Mouse (Mus musculus) T-helper 17 cell (primary cell): ENCODE data around the gene Adad1.

Experiments used
- in situ Hi-C, 2 experiments: fragments of 300-600 bp; cut with MboI, MseI; formaldehyde crosslinking; loops; 1 replicate in 1 of 2; 2 replicates in 1 of 2; pipeline ENCODE4 v1.15.1; 2025; ENCODE audit warnings: high pct_unique_total_duplicates in 2 of 2

The Adad1 gene

GRCm38 (mm10) chr3:37161096-37161495 is 97.8 kb downstream of the Adad1 start:
- in situ Hi-C loops: no loop called here

DNA sequence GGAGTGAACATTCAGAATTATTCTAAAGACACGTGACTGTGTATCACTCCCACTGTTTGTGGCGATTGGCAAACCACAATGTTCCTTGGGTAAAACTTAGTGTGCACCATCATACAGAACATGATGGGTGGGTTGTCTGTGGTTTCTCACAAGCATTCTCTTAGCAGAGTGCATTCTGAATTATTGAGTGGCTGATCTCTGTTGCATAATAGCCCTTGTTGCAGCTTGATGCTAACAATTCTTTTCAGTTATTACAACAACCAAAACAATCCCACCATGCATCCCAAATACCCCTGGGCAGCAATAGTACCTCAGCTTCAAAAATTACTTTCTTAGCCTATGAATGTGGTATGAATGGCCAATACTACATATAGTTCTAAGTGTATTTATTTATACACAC is 106.0 kb downstream of the Adad1 start:
- in situ Hi-C loops: no loop called here
